Mouse (Mus musculus) adrenal gland, adult 8-10 months (tissue): ENCODE measurements at regions not wholly inside any gene's neighbourhood (a gene's known extent, or its start where the extent isn't known, plus 50 kb on each side); places are given as distances from the start of the nearest gene placed in this dataset.

Experiments
- DNase-seq: peaks from one replicate; pipeline ENCODE4 v3.0.0; 2022

GRCm38 (mm10) chr13:38751876-38752275, 93.0 kb upstream of the Eef1e1 start:
- DNase-seq: no peak

GRCm38 (mm10) chr13:38740066-38740465, 81.2 kb upstream of the Eef1e1 start:
- no peak for DNase-seq

DNA sequence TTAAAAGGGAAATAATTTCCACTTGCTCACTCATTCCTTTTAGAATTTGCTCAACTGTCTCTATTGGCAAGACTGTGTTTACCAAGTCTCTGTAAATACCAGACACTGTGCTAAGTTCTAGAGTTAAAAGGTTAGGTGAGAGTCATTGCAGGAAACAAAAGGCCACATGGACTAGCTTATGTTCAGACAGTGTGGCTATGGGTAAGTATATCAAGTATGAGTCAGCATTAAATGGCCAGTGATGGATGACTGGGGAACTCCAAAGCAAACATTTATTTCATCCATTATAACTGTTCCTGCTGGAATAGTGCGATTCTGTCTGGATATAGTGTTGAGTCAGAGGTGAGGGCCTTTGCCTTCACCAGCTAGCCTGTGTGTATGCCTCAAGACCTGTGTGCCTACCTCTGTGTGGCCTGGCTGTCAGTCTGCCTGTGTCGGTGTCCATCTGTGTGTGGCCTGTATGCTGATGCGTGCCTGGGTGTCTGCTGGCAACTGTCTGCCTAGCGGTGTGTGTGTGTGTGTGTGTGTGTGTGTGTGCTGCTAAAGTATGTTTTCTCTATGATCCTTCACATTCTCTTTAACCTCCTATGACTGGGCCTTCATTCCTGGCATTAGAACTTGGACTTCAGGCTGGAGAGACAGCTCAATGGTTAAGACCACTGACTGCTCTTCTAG, 77.6 kb upstream of the Eef1e1 start:
- DNase-seq: no peak

GRCm38 (mm10) chr13:38735294-38735693, 76.4 kb upstream of the Eef1e1 start:
- DNase-seq: no peak

DNA sequence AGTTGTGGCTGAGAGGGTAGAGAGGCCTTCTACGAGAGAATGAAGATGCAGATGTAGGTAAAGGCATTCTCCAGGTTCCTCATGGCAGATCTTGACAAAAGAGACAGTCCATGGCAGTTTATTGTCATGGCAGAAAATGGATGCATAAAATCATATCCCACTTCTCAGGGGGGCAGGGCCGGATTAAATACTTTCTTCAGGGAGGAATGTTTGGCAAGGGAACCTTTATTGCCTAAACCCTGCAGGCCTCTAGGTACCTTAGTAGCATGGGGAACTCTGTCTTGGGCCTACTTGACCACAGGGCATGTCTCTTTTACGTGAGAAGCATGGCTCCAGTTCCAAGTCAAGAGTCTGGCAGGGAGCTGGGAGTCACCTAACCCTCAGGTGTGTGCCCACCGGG, 74.4 kb upstream of the Eef1e1 start:
- DNase-seq: no peak

- DNase-seq: no peak
Observed at GRCm38 (mm10) chr13:38725452-38725851, 66.6 kb upstream of the Eef1e1 start.

DNA sequence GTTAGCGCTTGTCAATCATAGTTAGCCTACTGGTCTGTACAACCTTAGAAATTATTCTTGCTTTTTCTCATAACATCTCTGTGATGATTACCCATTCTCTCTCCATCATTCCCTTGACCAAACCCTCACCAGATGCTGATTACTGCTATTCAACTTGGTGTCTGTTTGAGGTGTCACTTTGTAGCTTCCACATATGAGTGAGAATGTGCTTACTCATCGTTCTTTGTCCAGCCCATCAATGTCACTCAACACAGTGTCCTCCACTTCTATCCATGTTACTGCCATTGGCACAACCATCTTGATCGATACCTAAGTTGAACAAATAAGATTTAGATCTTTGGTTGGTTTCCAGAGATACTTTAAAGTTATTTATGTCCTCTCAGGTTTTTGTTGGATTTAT, 62.3 kb upstream of the Eef1e1 start:
- no peak for DNase-seq

GRCm38 (mm10) chr13:38714838-38715237, 56.0 kb upstream of the Eef1e1 start:
- DNase-seq: no peak
